Comparison of ENCODE assay signal across 1 mouse cellular context in genomic region chr11:24116041-24116440, GRCm38 (mm10).
TF ChIP-seq lines count a peak whose summit lies in the region.

No protein-coding gene starts in this region.

TF ChIP-seq in CH12.LX, 34 proteins besides CTCF, POLR2A, EP300 and RAD21:
- TF ChIP-seq SIN3A (IDR thresholded peaks at IDR 0.05; ENCODE audit: low read length): no peak
- TF ChIP-seq IRF4 (IDR thresholded peaks at IDR 0.05; ENCODE audit: low read depth, low read length): 0 out of 2 replicates have a peak, but pooled peaks have one; percentile 26
